Mouse (Mus musculus) lung, postnatal 4 days (tissue): ENCODE data around the gene Gm5108.

Experiments used
- DNase-seq, 2 experiments: peaks; one replicate each; pipeline ENCODE4 v3.0.0; 2021

Gm5108 gene

DNA sequence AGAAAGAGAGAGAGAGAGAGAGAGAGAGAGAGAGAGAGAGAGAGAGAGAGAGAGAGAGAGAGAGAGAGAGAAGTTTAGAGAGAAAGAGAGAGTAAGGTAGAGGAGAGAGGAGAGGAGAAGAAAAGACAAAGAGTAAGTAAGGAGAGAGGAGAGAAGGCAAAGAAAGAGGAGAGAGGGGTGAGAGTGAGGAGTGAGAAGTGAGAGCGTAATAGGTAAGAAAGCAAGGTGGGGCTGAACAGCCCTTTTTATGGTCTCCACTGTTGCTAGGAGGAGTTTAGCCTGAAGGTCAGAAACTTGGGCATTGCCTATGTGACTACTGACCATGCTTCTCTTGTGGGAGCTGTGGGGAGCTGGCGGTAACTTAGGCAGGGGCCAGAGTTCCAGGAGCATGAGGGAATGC lies at the start of gene Gm5108:
Gene Gm5108 (plus strand): TSS at position 301 of the 400 bp plus-strand sequence.
- no peak for DNase-seq

GRCm38 (mm10) chr5:67898921-67899320 lies 42.5 kb upstream of the Gm5108 start:
- no peak for DNase-seq

DNA sequence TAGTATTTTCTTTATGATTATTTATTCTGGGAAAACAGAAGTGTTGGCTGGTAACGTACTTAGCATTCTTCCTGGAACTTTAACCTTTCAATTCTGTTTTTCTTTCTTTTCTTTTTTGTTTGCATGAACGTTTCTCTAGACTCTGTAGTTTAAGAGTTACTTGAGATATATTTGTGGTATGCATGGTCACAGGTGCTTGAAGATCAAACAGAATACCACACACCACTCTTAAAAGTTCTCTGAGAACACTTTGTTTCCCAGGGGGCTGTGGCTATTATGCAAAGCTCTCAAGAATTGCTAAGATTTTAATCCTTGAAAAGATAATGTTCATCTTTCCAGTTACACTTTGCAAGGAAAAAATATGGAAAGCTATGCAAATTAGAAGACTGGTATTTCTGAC lies 36.9 kb upstream of the Gm5108 start:
- no peak for DNase-seq

- no peak for DNase-seq
Observed at GRCm38 (mm10) chr5:67930584-67930983, 10.9 kb upstream of the Gm5108 start.

DNA sequence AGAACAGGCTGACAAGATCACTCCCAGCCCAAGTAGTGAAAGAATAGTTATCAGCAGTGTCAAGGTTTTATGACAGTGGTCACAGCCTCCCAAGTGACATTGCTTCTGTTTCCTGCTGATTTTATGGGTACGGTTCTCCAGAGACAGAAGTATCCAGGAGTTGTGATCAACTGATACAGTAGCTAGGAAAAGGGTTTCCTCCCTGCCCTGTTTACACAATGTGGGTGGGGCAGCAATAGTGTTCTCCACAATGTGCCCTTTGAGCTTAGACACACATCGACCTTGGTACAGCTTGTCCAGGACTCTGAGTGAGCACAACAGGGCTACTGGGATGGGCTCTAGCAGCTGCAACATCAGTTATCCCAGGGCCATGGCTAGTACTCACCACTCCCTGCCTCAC lies 9.8 kb upstream of the Gm5108 start:
- no peak for DNase-seq

DNA sequence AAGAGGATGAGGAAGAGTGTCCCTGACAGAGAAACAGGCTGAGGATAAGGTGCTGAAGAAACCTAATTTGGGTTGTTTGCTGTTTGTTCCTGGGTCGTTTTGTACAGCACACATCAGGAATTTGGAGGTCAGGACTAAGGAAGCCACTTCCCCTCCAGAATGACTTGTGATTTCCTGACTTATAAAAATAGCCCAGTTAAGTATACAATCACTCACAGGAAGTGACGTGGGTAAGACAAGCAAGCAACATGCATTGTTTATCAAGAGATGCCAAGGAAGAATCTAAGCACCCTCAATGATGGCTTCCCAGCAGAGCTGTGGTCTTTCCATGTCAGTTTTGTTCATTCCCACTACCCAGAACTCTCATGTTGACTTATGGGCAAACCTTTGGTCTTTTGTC lies 1.7 kb downstream of the Gm5108 start:
- peak in 1 of 2 experiments; percentile 5 for DNase-seq

DNA sequence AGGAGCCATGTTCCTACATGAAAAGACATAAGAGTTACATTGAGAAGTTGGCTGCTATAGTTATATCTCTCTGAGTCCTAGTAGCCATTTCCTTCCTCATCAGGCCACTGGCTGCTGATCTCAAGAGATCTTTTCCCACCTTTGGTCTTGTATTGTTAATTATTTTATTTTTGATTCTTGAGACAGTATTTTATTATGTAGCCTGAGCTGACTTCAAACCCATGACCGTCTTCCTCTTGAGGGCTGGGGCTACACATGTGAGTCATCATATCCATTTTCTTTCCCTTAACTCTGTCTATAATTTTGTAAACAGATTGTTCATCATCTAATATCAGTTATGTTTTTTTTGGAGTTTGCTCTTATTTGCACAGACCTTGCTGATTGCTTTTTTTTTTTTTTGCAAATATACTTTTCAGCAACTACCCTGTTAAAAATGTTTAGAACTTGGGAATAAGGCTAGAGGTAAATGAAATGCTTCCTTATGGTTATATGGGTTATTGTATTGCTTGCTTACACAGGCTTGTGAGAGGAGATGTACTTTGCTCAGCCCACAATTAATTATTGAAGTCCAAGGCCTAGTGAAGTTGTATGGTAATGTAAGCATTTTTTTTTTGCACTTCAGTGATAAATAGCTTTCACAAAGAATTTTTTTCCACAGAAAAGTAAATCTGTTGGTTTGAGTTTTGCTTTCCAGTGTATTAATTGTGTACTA lies 2.8 kb downstream of the Gm5108 start:
- no peak for DNase-seq

DNA sequence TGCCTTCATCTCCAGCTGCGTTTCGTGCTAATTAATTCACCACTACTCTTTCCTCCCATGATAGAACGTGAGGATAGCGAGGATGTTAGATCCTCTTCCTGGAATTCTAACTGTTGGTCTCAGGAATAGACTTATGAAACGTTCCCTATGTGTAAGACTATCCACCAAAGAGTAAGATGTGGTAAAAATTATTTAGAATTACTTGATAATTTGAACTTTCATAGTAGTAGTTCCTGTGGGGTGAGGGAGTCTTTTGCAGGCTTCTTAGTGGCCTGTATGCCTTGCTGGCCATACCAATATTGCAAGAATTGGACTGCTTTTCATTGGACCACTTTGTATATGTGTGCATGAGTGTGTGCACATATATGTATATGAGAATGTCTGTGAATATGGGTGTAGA lies 4.9 kb downstream of the Gm5108 start, which contains the start of gene Gm21905:
Gene Gm21905 (minus strand): TSS at position 101 of the 400 bp plus-strand sequence.
- DNase-seq: no peak

- DNase-seq: no peak
Observed at GRCm38 (mm10) chr5:67947006-67947405, 5.5 kb downstream of the Gm5108 start.

DNA sequence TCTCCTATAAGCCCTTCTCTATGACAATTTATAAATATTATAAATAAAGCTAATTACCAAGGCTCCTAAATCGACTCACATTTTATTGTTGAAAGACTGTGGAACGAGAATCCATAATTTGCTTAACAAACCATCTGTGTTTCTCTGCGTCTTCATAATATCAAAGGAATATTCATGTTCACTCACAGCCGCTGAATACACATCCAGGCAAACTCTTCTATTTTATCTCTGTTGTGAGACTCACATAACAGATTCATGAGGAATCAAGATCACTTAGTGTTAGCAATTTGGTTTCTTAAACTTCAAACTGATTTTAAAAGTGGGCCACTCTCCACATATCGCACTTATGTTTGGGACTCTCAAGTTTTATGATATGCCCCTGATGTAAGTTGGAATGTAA lies 6.6 kb downstream of the Gm5108 start:
- DNase-seq: no peak

DNA sequence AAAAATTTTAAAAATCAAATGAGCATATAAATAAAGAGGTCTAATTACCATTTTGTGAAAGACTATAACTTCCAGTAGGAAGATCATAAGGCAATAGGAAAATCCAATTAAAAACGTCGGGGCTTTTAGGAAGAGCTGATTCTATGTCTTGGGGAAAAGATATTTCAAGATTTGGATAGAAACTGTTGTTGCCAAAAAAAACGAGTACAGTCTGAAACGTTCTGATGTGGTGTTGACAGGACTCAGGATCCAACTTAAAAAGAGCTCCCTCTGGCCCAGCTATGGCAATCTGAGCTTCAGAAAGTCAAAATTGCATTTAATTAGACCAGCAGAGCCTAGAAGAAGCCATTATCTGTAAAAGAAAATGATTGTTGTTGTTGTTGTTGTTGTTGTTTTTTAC lies 12.6 kb downstream of the Gm5108 start:
- no peak for DNase-seq

- no peak for DNase-seq
Observed at GRCm38 (mm10) chr5:67955486-67955885, 14.0 kb downstream of the Gm5108 start.

DNA sequence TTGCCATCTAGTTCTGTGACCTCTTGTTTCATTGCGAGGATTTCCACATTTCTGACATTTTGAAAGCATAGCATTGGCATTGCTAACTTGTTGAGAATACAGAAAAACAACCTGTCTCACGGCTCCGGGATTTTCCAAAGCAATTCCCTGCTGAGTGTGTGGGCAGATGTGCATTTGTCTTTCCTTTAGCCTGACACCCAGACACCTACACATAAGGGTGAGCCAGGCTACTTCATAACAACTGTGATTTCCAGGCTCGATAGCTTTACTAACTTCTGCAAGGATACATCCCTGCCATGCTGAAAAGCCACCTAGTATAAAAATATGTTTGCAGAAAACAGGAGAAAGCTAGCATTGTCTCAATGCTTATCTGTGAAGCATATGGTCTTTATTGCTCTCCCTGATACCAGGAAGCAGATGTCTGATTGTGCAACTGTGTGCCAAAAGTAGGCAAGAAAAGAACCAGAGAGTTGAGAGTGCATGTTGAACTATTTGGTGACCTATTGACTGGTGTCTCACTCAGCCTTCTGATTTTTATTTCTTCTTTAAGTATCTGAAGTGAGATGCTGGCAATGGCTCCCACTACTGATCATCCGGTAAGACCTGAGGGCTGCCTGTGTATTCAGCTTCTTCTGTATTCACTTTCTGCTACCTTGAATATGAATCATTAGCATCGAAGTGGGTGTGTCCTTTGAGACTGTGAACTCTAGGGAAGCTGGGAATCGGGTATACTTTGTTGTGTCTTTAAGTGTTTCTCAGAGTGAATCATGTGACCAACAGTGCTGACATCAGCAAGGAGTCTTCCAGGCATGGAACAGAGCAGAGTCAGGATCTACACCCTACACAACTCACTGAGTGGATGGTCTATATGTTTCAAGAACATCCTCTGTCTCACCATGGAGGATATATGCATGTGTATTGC lies 20.5 kb downstream of the Gm5108 start:
- no peak for DNase-seq

GRCm38 (mm10) chr5:67969536-67969935 lies 28.1 kb downstream of the Gm5108 start:
- no peak for DNase-seq

GRCm38 (mm10) chr5:67981946-67982526 lies 40.6 kb downstream of the Gm5108 start:
- DNase-seq: no peak

DNA sequence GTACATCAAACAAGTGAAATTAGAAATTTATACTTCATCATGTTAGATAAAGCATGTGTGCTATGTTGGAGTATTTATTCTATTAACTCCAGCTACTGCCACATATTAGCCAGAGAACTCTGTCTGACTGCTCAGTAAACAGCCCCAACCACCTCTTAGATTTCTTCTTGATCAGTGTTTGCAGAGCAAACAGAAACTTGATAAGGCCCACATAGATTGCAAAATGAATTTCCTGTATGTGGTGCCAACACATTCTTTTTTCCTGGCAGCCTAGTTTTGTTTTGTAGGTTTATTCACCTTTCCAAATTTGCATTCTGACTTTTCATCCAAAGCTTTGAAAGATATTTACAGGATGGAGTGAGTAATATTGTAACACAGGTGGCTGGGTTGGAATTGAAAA lies 49.0 kb downstream of the Gm5108 start:
- peak in 1 of 2 experiments; percentile 10 for DNase-seq

DNA sequence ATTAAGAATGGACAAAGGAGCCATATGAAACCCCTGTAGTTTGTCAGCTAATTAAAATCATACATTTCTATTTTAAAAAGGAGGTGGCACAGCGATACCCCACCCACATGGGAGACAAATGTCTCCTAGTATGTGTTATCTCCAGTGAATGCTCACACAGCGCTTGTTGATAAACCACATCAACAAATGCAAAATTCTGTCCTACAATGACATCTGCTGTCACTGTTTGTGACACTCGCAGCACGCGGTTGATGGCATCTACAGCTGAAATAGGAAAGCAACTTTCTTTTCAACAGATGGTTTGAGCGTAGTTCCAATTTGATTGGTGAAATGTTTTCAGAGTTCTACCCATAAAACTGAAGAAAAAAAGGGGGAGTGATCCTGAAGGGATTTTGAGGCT lies 61.1 kb downstream of the Gm5108 start:
- no peak for DNase-seq

DNA sequence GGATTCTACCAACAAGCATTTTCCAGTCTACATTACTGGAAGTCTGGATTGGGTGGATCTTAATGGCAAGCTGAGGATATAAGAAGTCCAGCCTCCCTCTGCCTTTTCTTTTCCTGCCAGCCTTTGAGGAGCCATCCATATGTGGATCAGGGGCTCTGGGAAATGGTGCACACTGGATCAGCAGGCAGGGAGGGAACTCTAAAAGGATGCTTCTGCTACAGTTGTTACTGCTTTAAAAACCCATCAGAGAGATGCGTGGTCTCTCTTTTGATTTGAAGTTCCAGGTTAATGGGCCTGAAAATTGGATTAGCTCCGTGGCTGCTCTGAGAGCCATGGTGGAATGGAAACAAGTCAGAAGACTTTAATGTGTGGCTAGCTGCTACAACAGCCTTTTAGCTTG lies 62.4 kb downstream of the Gm5108 start:
- no peak for DNase-seq

DNA sequence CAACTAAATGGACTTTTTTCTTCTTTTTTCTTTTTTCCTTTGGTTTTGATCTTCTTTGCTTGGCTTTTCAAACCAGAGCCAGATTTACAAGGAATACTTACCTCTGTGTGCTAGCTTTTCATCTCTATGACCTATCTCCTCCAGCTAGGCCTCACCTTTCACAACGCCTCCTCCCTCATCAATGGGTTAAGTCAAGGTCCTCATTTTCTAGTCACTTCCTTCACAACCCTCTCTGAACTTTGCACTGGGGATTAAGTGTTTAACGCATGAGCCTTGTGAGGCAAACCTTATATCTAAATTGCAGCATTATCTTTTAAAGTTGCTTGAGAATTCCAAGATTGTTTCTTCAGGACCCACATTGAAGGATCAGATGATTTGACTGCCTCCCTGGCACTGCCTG lies 63.0 kb downstream of the Gm5108 start:
- DNase-seq: no peak

- DNase-seq: no peak
Observed at GRCm38 (mm10) chr5:68007074-68007473, 65.6 kb downstream of the Gm5108 start.

DNA sequence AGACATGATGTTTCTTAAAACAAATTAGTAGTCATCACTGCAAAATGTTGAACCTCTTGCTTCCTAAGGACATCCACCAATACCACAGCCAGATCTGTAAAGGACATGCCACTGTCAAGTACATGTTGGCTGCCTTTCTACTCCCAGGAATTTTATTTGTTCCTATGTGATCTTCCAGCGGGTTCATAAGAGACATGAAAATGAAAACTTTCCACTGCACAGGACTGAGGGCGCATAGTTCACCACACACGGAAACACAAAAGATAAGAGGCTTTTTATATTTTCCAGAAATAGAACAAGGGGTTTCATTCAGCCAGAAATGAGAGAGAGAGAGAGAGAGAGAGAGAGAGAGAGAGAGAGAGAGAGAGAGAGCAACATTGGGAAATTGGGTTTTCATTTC lies 70.1 kb downstream of the Gm5108 start:
- no peak for DNase-seq

- peak; percentile 77 to 87 for DNase-seq
Observed at GRCm38 (mm10) chr5:68012618-68013017, 71.1 kb downstream of the Gm5108 start.

- no peak for DNase-seq
Observed at GRCm38 (mm10) chr5:68020870-68021269, 79.4 kb downstream of the Gm5108 start.
